Mouse (Mus musculus) midbrain, embryonic 15.5 days (tissue): ENCODE measurements at regions not wholly inside any gene's neighbourhood (a gene's known extent, or its start where the extent isn't known, plus 50 kb on each side); places are given as distances from the start of the nearest gene placed in this dataset.
"Not testable (repeated sequence)": the region's sequence is repeated elsewhere in the genome, so short reads cannot be mapped to it uniquely, and the experiment has no call there.

Experiments used
- ATAC-seq: fragments of 200-750 bp; cut with Nextera tagmentation; replicated peaks from 2 replicates; pipeline ENCODE4 v1.8.0; 2017; ENCODE audit warnings: moderate TSS enrichment
- H3K27ac ChIP-seq: fragments of 300-500 bp; sonication (generic); 2 replicates; pipeline ENCODE4 v1.5.1; 2015; ENCODE audit warnings: mild to moderate bottlenecking, inconsistent platforms
- H3K27me3 ChIP-seq: fragments of 300-500 bp; sonication (generic); replicated peaks from 2 replicates; pipeline ENCODE4 v1.6.1; 2015; ENCODE audit warnings: inconsistent platforms
- H3K36me3 ChIP-seq: fragments of 300-500 bp; sonication (generic); replicated peaks from 2 replicates; pipeline ENCODE4 v1.6.1; 2015; ENCODE audit warnings: inconsistent platforms
- H3K4me1 ChIP-seq: fragments of 300-500 bp; sonication (generic); 2 replicates; pipeline ENCODE4 v1.6.1; 2015; ENCODE audit warnings: inconsistent platforms
- H3K4me2 ChIP-seq: fragments of 300-500 bp; sonication (generic); 2 replicates; pipeline ENCODE4 v1.6.1; 2015; ENCODE audit warnings: inconsistent platforms, mild to moderate bottlenecking, moderate library complexity
- H3K4me3 ChIP-seq: fragments of 300-500 bp; sonication (generic); 2 replicates; pipeline ENCODE4 v1.5.1; 2015; ENCODE audit warnings: mild to moderate bottlenecking, inconsistent platforms
- H3K9ac ChIP-seq: fragments of 300-500 bp; sonication (generic); 2 replicates; pipeline ENCODE4 v1.6.1; 2015; ENCODE audit warnings: mild to moderate bottlenecking, inconsistent platforms
- H3K9me3 ChIP-seq: fragments of 300-500 bp; sonication (generic); 2 replicates; pipeline ENCODE4 v1.6.1; 2016; ENCODE audit warnings: inconsistent platforms
- WGBS: fragments of 180-500 bp; shearing (Covaris S2); methylation state at CpG from one replicate; pipeline ENCODE4 v1.1.7; 2015; ENCODE audit warnings: mixed read lengths; 5-methylcytosine and 5-hydroxymethylcytosine counted together

DNA sequence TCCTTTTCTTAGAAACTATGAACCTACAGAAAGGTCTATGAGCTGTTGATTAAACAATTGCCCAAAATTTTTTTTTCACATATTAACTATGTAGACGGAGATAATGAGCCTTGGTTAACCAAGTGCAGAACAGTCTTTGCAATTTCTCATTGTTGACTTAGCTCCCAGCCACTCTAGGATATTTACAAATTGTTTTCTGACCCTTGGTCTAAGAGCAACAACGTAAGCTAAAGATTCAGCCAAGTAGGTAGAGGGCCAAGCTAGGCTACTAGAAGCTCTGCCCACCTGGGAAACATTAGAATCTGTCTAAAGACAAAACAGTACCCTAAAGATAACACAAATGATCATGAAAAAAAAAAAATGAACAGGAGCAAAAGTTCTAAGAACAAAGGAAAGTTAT lies 67.5 kb upstream of the Map9 start:
- H3K9ac ChIP-seq, result no peak overlapping the region
- ATAC-seq, result no peak
- H3K4me1 ChIP-seq, result no peaks in the 10 kb centered on the region
- no peaks in the 10 kb centered on the region for H3K36me3 ChIP-seq
- H3K4me3 ChIP-seq, result no peak overlapping the region
- 85% methylated on average over 2 of the region's 2 CpGs for WGBS
- no peak overlapping the region for H3K27ac ChIP-seq
- H3K4me2 ChIP-seq, result no peak overlapping the region
- H3K27me3 ChIP-seq, result no peaks in the 10 kb centered on the region
- H3K9me3 ChIP-seq, result no peaks in the 10 kb centered on the region

DNA sequence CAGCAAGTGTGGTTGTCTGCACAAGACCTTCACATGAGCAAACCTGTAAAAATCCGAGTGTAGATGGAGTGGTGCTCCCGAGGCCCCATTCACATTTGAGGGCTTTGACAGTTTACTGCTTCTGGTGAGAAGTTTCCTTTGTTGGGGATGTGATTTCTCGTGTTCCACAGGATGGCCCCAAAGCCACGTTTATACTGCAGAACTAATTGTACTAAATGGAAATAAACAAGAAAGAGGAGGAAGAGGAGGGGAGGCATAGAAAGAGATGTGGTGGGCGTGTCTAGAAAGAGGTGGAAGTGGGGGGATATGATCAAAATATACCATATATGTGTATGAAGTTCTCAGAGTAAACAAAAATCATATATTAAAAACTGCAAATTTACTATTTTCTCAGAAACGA lies 68.8 kb upstream of the Map9 start:
- no peaks in the 10 kb centered on the region for H3K36me3 ChIP-seq
- H3K4me1 ChIP-seq, result no peaks in the 10 kb centered on the region
- ATAC-seq, result no peak
- H3K4me3 ChIP-seq, result no peak overlapping the region
- no peaks in the 10 kb centered on the region for H3K27me3 ChIP-seq
- H3K4me2 ChIP-seq, result no peak overlapping the region
- H3K27ac ChIP-seq, result no peak overlapping the region
- 84% methylated on average over 6 of the region's 6 CpGs for WGBS
- H3K9ac ChIP-seq, result no peak overlapping the region
- no peaks in the 10 kb centered on the region for H3K9me3 ChIP-seq

DNA sequence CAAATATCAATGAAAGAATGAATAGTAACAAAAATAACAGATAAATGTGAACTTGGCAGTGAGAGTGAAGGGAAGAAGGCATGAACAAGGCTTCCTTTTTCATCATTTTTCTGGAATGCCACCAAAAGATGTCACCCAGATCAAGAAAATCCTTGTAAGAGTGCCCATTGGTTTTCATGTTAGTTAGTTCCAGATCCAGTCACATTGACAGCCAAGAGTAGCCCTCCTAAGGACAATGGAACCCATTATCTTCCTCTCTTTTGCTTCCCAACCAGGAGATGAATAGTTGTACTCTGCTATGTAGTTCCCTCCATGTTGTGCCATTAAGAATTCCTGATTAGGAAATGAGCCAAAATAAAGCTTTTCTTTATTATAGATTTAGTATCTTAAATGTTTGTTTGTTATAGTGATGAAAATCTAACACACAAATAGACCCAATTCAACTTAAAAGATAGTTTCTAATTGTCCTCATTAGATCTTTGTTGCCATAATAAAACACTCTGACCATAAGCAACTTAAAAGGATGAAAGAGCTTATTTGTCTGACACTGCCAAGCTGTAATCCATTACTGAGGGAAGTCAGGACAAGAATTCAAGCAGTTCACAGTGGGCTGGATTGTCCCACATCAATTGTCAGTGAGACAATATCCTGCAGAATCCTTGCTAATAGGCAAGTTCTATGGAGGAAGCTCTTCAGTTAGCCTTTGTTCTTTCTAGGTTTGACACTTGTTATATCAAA lies 80.7 kb upstream of the Map9 start:
- peaks cover 15% of the 10 kb centered on the region for H3K4me1 ChIP-seq
- H3K9ac ChIP-seq, result no peak overlapping the region
- H3K36me3 ChIP-seq, result no peaks in the 10 kb centered on the region
- ATAC-seq, result no peak
- H3K4me2 ChIP-seq, result no peak overlapping the region
- H3K4me3 ChIP-seq, result no peak overlapping the region
- no peaks in the 10 kb centered on the region for H3K27me3 ChIP-seq
- H3K27ac ChIP-seq, result no peak overlapping the region
- no peaks in the 10 kb centered on the region for H3K9me3 ChIP-seq

DNA sequence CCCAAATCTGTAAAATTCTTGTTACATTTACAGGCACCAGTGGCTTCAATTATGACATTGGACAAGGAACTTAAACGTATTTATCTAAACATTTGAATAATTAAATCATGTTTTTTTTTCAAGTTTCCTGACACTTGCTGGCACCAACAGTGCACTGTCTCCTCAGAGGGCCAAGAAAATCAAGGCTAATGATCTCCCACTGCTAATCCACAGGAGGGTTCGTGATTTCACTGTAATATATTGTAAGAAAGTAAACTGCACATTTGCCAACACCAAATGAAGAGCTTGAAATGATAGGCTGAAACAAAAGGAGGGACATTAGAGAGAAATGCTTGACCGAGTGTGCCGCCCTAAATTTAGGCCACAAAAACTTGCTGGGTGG lies 82.0 kb upstream of the Map9 start:
- no peaks in the 10 kb centered on the region for H3K36me3 ChIP-seq
- H3K27ac ChIP-seq, result peak overlapping the region; percentile 34; the same call in 1 of the 2 replicates
- WGBS, result 64% methylated on average over 4 of the region's 4 CpGs

DNA sequence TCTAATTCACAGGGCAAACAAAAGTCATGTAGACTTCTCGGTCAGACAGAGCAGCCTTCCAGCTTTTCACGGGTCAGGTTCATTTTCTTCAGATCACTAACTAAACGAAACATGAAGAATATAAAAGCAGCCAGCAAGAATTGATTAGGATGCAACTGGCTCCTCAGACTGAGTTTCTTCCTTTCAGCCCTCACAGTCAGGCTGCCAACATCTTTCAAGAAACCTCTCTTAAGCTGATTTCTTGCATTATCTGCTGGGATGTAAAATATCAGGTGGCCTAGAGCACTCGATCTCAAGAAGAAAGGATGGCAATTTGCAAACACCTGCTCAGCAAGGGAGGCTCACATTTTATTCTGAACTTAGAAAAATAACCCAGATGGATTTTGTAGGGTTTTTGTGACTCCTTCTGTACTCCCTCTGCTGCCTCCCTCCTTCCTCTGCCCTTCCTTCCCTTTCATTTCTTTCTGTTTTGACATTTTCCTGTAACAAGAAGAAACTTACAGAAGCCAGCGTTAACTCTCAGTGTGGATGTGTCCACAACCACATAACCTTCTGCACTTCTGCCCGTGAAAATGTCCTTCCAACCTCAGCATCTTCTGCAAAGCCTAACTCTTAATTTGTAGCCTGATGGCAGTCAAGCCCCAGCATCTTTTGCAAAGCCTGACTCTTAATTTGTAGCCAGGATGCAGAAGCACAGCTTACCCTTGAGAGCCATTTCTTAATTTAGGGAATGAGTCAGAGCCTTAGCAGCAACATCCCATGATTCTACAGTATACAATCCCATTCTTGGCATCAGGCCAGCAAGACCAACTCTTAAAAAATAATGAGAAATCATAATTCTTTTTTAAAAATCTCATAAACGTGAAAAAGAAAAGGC lies 82.7 kb upstream of the Map9 start:
- Histone ChIP-seq H3K27ac (peak overlapping the region; percentile 55), H3K4me1 (peaks cover 15% of the 10 kb centered on the region), H3K4me3 (no peak overlapping the region), H3K9me3 (no peaks in the 10 kb centered on the region), H3K4me2 (no peak overlapping the region), H3K27me3 (no peaks in the 10 kb centered on the region), H3K36me3 (no peaks in the 10 kb centered on the region), H3K9ac (no peak overlapping the region)
- peak; percentile 81 for ATAC-seq
- 50% methylated on average over 7 of the region's 7 CpGs for WGBS

More for the DNA sequence above, 82.0 kb upstream of the Map9 start:
- Histone ChIP-seq H3K4me1 (peaks cover 15% of the 10 kb centered on the region), H3K4me2 (no peak overlapping the region), H3K9ac (no peak overlapping the region), H3K4me3 (no peak overlapping the region), H3K9me3 (no peaks in the 10 kb centered on the region), H3K27me3 (no peaks in the 10 kb centered on the region)
- no peak for ATAC-seq

DNA sequence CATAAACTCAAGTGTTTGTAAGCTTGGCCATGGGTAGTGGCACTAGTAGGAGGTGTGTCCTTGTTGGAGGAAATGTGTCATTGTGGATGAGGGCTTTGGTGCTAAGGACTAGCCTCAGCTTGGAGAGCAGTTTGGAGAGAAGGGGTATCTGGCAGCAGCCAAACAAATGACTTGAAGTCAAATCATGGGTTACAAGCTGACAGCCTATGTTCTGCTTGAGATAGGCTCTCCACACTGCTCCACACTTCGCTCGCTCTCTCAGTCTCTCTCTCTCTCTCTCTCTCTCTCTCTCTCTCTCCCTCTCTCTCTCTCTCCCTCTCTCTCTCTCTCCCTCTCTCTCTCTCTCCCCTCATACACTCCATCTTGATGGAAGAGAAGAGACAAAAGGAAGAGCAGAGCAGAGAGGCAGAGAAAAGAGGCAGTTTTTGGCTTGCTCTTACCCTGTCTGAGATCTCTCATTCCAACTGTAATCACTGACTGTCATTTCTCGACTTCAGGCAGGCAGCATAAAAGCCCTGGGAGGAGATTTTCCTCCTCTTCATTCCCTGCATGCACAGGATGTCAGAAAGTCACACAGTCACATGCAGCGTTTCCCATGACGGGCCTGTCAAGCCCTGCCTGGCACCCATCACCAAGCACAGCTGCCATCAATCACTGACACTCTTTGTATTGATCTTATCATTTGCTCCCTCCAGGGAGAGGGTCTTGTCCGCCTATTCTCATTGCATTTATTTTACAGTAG lies 83.5 kb upstream of the Map9 start:
- Histone ChIP-seq H3K9ac (no peak overlapping the region), H3K36me3 (no peaks in the 10 kb centered on the region), H3K4me2 (no peak overlapping the region)

DNA sequence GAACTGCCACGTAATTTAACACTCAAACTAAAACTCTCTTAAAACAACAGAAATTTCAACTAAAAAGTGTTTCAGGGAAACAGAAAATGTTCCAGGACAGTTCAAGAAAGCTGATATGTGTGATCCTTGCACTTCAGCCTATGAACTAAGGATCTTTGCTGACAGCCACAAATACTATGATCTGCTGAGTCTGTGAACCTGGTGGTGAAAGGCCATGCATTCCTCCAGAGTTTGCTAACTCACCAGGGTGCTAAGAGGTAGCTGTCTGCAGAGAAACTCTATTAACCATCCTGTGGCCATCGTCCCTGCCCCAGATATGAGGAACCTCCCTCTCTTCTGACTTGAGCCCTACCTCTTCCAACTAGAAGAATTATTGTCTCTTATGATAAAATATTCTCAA lies 84.3 kb upstream of the Map9 start:
- H3K4me3 ChIP-seq, H3K27ac ChIP-seq, H3K9ac ChIP-seq, H3K4me2 ChIP-seq, H3K9me3 ChIP-seq, H3K27me3 ChIP-seq, ATAC-seq, H3K36me3 ChIP-seq: not testable (repeated sequence)
- H3K4me1 ChIP-seq, result peaks cover 15% of the 10 kb centered on the region
- 83% methylated on average over 2 of the region's 2 CpGs for WGBS

More for the DNA sequence above, 83.5 kb upstream of the Map9 start:
- Histone ChIP-seq H3K27me3 (no peaks in the 10 kb centered on the region), H3K27ac (peak overlapping the region; percentile 55), H3K4me3 (no peak overlapping the region), H3K4me1 (peaks cover 15% of the 10 kb centered on the region), H3K9me3 (no peaks in the 10 kb centered on the region)
- WGBS, result 57% methylated on average over 6 of the region's 6 CpGs
- ATAC-seq, result peak; percentile 90

DNA sequence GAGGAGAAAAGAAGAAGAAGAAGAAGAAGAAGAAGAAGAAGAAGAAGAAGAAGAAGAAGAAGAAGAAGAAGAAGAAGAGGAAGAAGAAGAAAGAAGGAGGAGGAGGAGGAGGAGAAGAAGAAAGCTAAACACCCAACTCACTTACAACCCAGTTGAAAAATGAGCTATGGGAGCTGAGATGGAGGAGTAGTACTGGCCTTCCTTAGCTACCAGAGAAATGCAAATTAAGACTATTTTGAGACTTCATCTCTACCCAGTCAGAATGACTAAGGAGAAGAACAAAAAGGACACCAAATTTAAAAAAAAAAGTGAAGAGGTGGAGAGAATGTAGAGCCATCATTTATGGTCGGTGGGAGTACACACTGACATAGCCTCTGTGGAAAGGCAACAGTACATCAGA lies 85.9 kb upstream of the Map9 start:
- Histone ChIP-seq H3K36me3 (no peaks in the 10 kb centered on the region), H3K27me3 (no peaks in the 10 kb centered on the region), H3K4me3 (no peak overlapping the region), H3K9ac (no peak overlapping the region), H3K4me2 (no peak overlapping the region), H3K27ac (no peak overlapping the region), H3K9me3 (no peaks in the 10 kb centered on the region), H3K4me1 (peaks cover 15% of the 10 kb centered on the region)
- 89% methylated on average over 1 of the region's 1 CpGs for WGBS
- ATAC-seq, result no peak

DNA sequence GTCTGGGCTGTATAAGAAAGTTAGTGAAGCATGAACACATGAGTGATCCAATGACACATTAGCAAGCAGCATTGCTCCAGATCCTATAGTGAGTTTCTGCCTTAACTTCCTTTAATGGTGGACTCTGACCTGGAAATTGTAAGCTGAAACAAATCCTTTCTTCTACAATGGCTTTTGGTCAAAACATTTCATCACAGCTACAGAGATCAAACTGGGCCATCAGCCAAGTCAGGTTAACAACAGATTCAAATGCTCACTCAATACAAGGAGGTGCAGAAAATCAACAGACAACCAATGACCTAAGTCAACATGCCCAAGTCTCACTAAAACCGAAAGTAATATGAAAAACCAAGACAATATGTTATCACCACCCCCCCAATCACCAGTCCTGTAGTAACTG lies 91.9 kb upstream of the Map9 start:
- Histone ChIP-seq H3K27ac (no peak overlapping the region), H3K9ac (no peak overlapping the region), H3K4me2 (no peak overlapping the region), H3K36me3 (no peaks in the 10 kb centered on the region), H3K4me1 (no peaks in the 10 kb centered on the region), H3K9me3 (no peaks in the 10 kb centered on the region), H3K4me3 (no peak overlapping the region), H3K27me3 (no peaks in the 10 kb centered on the region)
- ATAC-seq, result no peak
- 86% methylated on average over 1 of the region's 1 CpGs for WGBS

DNA sequence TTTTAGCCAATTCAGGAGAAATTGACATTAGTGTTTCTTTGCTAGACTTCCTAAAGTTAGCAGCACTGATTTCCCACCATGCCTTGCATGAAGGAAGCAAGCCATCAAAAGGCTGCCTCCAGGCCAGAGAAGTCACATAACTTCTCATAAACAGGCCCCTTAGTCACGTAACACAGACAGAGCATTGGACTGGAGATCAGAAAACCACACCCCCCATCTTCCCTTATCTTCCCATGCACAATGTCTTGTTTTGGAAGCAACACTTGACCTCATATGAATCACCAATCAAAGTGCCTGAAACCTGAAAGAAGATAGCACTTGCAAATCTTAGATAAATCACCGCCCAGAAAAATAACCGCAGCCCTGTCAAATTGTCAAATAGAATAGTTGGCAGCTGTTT lies 95.9 kb upstream of the Map9 start:
- 80% methylated on average over 3 of the region's 3 CpGs for WGBS

DNA sequence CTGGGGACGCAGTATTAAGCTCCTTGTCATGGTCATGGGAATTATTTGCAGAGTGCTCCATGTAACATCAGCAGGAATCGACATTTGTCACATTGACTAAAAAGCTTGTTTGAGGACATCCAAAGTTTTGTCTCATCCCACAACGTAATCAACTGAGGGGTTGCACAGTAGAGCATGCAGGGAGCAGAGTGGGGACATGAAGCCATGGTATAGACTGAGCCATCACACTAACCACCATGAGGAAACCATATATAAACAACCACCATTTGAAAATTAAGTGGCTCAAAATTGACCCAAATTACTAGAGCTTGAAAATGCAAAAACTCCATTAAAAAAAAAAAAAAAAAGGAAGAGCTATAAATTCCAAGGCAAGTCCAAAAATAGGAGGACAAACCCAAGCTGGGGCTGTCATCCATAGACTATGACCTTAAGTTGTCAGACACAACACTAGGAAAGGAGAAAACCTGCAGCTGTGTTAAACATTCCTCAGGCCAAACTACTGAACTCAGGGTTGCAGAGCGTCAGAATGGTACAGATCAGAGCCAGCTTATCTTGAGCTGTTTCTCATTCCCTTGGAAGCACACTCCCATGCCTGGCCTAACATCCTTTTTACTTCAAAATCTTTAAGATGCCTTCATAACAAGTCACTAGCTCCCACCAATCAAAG lies 97.7 kb upstream of the Map9 start:
- H3K9me3 ChIP-seq, result no peaks in the 10 kb centered on the region
- H3K4me1 ChIP-seq, result no peaks in the 10 kb centered on the region
- no peaks in the 10 kb centered on the region for H3K36me3 ChIP-seq
- no peak for ATAC-seq
- H3K4me3 ChIP-seq, result no peak overlapping the region
- no peaks in the 10 kb centered on the region for H3K27me3 ChIP-seq
- WGBS, result 89% methylated on average over 4 of the region's 4 CpGs
- no peak overlapping the region for H3K27ac ChIP-seq
- no peak overlapping the region for H3K9ac ChIP-seq
- H3K4me2 ChIP-seq, result no peak overlapping the region

More for the DNA sequence above, 95.9 kb upstream of the Map9 start:
- no peak overlapping the region for H3K4me2 ChIP-seq
- ATAC-seq, result no peak
- H3K9ac ChIP-seq, result no peak overlapping the region
- no peaks in the 10 kb centered on the region for H3K36me3 ChIP-seq
- no peaks in the 10 kb centered on the region for H3K9me3 ChIP-seq
- no peaks in the 10 kb centered on the region for H3K4me1 ChIP-seq
- no peaks in the 10 kb centered on the region for H3K27me3 ChIP-seq
- no peak overlapping the region for H3K27ac ChIP-seq
- H3K4me3 ChIP-seq, result no peak overlapping the region

DNA sequence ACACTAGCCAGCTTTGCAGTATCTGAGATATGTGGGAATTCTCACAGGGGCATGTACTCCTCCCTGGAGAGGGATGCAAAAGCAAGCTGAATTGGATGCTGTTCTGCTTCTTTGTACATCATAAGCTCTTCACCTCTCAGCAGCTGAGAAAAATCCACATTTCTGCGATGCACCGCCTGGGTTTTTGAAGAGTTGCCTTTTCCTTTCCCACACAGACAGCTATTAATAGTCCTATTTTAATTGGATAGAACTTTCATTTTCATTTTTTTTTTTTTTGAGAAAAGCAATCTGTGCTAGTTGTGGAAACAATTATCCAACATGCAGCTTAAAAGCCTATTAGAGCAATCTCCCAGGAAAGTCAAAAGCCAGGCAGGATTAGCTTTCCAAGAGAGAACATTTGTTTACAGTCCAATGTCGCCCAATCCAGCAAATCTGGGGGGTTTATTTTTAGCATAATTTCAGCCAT lies 105.2 kb upstream of the Gucy1a1 start:
- H3K27ac ChIP-seq, result peak overlapping the region; percentile 77
- no peak overlapping the region for H3K4me3 ChIP-seq
- peak; percentile 78 for ATAC-seq
- H3K27me3 ChIP-seq, result no peaks in the 10 kb centered on the region
- WGBS, result 38% methylated on average over 3 of the region's 3 CpGs
- 0 out of 2 replicates have a peak overlapping the region, but pooled peaks have one; percentile 19 for H3K9ac ChIP-seq
- peak overlapping the region; percentile 21 for H3K4me2 ChIP-seq
- H3K9me3 ChIP-seq, result no peaks in the 10 kb centered on the region
- no peaks in the 10 kb centered on the region for H3K36me3 ChIP-seq
- H3K4me1 ChIP-seq, result peaks cover 15% of the 10 kb centered on the region
